Mouse (Mus musculus): Measurements from ENCODE around the gene Grk3.

Grk3 gene

DNA sequence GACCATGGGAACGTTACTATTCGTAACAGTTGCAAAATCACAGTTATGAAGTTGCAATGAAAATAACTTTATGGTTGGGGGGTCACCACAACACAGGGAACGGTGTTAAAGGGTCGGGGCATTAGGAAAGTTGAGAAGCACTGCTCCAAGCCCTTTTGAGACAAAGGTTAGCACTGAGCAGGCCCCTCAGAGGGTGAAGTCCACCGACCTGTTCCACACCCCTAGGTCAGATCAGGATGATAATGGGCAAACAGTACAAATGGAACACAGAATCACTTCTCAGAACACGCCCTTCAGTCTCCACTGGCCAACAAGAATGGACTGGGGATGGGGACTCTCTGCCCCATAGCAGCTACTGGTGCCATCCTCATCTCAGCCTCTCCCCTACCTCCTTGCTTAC, 142.6 kb downstream of the Grk3 start:
- no peak for DNase-seq (ENCODE audit: low spot score in 2 of 2)

DNA sequence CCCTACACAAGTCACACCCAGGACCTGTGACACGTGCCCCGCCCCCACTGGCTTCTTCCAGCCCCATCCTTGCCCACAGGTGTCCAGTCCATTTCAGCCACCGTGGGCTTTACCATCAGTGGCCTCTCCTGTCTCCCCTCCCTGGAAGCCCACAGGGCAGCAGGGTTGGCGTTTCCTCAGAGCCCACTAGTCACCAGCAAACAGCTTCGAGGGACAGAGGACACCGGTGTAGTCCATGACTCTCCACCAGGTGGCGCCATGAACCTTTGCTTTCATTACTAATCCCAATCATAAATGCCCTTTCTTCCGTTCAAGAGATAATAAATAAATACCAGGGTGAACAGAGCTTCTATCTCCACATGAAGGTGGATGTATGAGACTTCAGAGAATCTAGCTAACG, 144.9 kb downstream of the Grk3 start:
- peak; percentile 41 to 82 for DNase-seq (ENCODE audit: low spot score in 2 of 2)

DNA sequence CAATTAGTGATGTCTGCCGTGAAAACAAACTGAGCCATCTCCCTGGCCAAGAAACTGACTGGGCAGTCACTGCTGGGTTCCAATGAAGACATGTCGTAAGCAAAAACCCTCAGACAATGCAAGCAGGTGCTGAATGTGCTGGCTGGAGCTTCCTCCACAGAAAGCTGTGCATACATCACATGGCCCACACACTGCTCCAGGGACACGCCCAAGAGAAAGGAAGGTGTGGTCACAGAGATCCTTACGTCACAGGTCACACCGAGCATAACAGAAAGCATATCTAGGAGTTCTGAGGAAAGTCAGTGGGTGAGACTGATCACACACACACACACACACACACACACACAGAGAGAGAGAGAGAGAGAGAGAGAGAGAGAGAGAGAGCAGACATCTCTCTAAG, 147.0 kb downstream of the Grk3 start:
- no peak for DNase-seq (ENCODE audit: low spot score in 2 of 2)

DNA sequence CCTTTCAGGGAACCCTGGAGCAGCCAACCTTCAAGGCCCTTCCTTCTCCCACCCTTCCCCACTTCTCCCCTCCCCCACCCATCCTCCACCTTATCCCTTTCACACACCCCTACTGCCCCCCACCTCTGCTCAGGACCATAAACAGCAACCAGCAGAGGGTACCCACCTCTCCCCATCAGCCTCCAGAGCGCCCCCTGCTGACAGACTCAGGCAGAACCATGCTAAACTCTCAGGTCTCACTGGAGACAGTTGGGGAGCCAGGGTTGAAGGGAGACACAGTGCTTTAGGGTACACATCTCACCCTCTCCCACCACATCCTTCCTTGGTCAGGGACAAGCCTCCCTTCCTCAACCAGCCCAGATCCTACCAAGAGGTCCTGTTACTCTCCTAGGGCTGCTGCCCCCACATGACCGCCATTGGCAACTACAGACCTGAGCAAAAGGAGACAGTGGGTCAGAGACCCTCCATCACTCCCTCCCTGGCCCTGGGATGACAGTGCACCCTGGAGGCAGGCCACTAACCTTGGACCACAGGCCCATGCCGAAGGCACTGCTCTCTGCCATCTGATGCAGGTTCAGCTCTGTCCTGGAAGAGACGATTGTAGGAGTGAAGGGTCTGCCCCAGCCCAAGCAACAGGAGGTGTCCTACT, 150.7 kb downstream of the Grk3 start:
- no peak for DNase-seq (ENCODE audit: low spot score in 2 of 2)

All from spleen, postnatal 4 days (tissue).